Mouse (Mus musculus): ENCODE results near the gene Dmrtb1.

Dmrtb1 gene

DNA sequence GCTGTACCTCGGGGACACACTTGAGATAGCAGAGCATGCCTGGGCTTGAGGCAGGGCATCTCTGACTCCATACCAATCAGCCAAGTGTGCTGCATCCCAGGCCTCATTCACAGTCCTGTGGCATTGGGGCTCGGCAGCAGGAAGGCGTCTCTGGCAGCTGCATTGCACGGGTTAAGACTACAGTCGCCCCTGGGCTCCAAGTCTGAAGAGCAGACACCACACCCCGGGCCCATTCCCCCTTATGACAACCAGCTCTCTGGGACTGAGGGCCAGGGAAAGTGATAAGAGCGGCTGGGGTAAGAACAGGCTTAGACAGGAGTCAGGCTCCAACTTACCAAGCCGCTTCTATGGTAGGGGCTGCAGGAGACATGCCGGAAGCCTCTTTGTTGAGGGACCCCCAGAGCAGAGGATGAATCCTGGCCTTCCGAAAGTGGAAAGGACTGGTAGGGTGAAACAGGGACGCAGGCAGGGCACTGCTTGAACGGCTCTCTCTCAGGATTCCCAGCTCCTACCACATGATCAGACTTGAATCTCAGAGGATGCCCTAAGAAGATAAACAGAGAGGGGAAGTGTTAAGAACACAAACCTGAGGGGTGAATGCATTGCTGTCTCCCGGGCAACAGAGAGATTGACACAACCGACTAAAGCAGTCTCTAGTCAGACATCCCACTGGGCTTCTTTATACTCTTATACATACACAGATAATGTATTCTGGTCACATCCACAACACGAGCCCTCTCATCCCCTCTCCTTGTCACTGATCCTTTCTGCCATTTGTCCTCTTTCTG, 3.5 kb downstream of the Dmrtb1 start:
- DNase-seq = peak; percentile 40

DNA sequence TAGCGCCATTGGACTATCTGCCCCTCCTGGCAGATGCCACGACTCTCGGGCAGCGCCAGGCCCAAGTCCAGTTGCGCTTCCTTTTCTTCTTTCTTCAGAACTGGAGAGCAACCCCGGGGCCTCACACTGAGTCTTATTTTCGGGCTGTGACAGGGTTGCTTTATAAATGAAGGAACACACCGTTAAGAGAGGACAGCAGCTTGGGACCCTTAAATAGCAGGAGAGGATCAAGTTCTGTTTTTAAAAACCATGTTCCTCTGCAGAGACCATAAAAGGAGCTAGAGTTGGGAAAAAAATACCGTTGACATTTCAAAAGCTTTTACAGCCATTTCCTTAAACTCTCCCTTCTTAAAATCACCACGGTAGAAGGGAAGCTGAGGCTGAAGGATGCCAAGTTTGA, 8.4 kb downstream of the Dmrtb1 start:
- DNase-seq = no peak

DNA sequence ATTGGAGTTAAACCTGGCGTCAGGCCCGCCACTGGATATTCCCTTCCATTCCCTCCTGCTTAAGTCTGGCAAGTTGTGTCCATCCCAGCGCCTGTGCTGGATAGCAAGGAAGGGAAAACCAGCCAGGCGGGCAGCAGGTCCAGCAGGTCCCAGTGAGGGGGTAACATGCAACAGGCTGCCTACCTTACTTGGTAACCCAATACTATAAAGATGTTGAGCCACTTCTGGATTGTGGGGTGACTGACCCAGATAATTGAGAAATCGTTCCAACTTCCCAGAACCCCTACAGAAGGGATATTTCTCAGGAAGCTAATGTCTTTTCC, 9.7 kb downstream of the Dmrtb1 start:
- DNase-seq = no peak

DNA sequence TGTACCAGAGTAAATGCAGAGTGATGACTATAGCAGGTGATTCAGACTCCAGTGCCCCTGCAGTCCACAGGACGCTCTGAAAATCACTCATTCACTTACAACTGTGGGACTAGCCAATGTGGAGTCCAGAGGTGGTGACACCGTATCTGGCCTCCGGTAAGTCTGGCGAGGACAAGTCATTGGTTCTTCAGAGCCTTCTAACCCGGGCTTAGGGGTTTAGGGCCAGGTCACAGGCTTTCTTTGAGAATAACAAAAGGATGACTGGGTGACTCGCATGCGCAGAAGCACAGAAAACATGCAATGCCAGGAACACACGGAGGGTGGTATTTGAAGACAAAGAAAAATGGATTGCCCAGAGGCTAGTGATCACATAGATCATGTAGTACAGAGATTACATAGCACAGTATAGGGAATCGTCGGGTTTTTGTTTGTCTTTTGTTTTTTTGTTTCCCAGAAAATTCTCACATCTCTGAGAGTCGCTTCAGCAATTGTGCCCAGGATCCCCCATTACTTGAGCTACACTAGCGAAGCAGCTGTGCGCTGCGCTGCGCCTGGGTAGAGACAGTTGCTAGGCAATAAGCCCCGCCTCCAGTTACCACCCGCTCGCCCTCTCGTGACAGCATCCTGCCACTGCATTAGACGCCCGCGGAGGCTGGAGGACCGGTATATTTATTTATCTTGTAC, 10.2 kb downstream of the Dmrtb1 start:
- peak; percentile 94 for DNase-seq

DNA sequence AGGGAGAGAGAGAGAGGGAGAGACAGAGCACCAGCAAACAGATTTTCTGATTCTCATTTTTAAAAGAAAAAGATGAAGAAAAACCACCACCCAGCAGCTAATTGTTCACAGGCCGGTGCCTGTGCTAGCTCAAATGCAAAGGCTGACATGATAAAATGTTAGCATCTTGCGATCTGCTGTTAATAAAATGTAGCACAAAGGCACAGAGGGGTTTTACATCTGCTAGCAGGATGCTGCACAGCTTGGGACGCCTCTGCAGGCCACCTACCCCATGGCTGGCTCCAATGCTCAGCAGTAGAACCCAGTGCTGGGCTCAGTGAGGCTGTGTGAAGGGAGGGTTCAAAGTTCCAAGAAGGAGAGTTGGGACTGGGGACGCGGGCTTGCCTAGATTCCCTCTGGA, 13.3 kb downstream of the Dmrtb1 start:
- DNase-seq = no peak

DNA sequence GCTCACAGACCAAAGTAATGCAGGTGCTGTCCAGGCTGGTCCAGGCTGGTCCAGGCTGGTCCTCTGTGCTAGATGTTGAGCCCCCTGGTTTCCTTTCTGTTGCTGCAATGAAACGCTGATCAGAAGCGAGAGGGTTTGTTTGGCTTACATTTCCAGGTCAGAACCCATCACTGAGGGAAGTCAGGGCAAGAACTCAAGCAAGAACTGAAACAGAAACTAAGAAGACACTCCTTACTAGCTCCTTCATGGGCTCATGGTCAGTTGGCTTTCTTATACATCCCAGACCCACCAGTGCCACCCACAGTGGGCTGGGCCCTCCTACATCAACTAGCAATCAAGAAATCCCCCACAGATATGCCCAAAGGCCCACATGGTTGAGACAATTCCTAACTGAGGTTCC, 15.5 kb downstream of the Dmrtb1 start:
- no peak for DNase-seq

DNA sequence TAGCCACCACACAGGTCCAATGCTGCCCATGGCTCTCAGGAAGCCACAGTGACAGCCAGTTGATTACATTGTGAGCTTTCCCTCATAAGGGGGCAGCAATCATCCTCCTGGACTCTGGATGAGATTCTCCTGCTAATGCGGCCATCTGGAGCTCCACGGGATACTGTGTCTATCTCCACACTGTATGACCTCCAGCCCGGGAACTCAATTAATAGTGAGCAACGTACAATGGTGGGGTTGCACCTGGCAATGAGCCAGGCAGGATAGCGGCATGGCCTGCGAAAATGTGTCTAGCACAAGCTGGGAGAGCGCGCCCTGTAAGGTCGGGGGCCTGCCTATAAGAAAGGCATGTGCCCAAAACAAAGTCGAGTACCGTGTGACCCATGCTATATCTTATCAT, 23.4 kb downstream of the Dmrtb1 start:
- peak; percentile 67 for DNase-seq

DNA sequence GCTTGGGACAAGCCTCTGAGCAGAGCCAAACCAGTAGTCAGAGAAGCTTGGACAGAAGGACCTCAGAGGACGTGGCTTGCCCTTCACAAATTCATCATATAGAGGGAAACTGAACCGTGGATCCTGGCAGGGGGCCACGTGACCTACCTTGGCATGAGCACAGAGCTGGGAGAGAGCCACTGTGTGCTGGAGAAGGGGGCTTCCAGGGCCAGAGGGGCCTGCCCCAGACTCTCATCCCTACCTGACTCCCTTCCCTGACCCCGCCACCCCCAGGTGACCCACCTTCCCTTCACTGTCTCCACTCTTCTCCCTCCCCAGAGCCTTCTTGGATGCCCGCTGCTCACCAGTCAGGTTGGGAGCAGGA, 30.8 kb downstream of the Dmrtb1 start:
- no peak for DNase-seq

DNA sequence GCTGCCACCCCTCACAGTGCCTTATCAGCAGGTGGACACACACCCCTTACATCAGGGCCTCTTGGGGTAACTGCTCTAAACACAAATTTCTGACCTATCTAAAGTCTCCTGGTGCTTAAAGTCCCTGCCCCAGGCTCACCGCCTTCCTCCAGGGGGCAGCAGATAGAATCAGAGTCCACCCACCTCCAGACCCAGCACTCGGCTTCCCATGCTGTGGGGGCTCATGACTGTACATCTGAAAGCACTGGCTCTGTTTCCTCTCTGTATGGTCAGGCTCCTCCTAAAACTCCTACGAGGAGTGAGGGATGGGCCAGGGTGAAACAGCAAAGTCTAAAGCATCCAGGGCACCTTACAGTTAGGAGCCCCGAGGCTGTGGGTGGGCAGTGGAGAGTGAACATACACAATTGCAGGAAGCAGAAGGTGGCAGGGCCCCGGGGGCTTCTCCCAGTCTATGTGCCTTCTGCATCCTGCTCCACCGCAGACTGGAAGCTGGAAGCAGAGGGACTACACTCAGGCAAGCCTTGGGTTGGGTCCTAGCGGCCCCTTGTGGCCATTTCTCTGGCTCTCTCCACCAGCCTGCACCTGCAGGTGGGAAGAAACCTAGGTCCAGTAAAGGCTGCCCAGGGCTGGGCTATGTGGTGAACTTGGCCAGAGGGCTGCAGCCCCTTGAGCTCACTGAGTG, 31.3 kb downstream of the Dmrtb1 start:
- peak; percentile 89 for DNase-seq

DNA sequence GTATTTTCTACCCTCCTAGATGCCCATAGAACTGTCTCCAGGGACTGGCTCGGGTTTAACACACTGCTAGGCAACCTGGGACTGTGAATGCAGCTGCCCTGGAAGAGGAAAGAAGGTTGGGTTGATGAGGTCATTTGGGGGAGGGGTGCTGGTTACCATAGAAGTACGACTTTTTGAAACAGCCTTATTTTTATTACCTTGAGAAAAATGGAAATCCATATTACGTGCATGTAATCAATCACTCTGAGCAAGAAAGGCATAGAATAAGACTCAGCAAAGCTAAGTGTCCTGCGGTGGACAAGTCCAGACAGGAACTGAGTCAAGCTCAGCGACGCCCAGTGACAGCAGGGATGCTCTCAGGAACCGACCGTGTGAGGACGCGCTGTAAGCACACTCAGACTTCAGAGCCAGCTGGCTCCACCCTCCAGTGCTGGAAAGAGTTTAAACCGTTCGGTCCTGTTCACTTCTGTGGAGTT, 33.0 kb downstream of the Dmrtb1 start:
- DNase-seq = peak; percentile 42

DNA sequence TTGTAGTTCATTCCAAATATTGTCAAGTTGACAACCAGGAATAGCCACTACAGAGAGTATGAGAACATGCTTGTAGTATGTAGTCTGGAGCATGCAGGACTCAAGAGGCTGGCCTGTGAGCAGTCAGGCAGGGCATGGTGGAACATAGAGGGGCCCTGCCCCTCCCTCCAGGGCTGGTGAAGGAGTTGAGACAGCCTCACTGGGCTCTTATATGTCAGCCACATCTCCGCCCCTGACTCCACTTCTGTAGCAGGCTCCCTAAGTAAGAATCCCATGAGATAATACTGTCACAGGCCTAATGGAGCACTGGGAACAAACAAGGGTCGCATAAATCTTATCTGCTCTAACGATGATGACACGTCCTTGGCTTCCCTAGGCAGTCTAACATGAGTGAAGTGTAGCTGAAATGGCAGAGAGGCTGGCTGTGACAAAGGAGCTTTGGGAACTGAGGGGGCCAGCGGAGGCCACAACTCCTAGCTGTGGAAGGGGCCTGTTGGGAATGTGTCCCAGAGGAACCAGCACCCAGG, 35.0 kb downstream of the Dmrtb1 start:
- no peak for DNase-seq

DNA sequence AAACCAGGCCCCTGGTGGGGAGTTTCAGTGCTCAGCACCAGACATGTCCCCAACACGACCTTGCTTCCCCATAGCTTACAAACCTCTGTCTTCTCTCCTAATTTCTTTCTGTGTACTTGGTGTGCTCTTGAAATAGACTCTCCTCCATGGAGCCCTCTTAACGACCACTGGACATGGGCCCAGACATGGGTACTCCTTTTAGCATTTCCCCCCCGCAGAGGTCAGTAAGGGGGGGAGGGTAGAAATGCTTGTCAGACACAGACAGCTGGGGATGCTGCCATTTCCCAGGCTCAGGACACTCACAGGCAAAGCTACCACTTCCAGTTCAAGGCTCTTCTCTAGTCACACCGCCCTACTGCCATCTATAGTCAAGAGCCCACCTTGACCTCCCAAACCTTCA, 42.4 kb downstream of the Dmrtb1 start:
- DNase-seq = no peak

DNA sequence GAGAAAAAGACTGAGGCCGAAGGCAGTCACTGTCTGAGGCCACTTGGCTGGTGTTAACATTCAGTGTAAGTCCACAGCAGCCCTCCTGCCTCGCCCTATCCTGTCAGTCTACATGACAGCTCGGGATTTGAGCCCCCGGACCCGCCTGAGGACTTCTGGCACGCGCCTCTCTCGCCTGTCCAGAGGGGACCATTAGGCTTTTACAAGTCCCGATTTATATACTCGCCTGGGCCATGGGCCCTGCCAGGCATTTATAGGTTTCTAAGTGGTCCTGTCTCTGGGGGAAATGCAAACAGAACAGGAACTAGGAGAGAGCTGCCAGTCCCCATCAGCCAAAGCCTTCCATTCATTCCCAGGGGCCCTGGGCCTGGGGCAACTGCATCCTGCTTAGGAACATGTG, 45.7 kb downstream of the Dmrtb1 start:
- DNase-seq = no peak

DNA sequence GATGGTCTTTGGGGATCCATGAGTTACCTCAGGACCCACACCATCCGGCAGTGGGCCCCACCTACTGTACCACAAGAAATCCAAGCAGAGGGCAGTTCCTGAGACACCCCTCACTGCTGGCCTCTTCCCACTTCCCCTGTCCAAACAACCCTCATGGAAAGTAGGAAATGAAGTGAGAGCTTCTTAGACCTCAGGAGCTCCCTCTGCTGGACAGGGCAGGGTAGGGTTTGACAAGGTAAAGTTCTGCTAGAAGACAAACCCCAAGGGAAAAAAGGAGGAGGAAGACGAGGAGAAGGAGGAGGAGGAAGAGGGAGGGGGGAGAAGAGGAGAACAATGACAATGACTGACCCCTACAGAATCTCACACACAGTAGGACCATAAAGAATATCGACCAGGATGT, 46.4 kb downstream of the Dmrtb1 start:
- DNase-seq = peak; percentile 56

DNA sequence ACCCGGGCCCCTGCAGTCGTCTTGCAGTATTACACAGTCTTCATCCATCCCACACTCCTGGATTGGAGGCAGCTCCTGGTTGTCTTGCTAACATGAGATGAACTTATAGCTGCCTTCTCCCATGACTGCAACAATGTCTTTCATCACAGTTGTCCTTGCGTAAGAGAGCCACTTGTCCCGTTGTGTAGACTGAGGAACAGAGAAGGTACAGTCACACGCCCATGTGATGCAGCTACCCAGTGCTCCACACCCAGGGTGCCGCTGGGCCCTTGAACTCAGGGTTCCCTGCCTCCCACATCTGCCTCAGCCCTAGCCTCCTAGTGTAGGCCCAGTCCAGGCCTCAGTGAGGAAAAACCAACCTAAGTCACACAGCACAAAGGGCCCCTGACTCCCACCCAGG, 47.9 kb downstream of the Dmrtb1 start:
- DNase-seq = no peak

DNA sequence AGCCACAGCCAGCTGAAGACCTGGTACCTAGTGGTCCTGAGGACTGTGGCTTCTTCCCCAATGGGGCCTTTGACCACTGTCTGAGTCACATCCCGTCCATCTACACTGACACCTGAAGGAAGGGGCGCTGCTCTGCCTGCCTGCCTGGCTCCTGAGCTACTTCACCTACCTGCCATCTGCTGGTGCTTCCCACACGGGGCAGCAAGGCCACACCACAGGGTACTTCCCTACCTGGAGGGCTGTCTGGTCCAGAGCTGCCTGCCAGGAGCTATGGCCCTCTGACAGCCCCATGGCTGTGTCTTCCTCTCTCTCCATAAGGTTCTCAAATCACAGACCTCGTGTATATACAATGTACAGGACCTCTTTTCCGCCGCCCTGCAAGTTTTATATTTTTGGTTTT, 49.4 kb downstream of the Dmrtb1 start:
- no peak for DNase-seq

DNA sequence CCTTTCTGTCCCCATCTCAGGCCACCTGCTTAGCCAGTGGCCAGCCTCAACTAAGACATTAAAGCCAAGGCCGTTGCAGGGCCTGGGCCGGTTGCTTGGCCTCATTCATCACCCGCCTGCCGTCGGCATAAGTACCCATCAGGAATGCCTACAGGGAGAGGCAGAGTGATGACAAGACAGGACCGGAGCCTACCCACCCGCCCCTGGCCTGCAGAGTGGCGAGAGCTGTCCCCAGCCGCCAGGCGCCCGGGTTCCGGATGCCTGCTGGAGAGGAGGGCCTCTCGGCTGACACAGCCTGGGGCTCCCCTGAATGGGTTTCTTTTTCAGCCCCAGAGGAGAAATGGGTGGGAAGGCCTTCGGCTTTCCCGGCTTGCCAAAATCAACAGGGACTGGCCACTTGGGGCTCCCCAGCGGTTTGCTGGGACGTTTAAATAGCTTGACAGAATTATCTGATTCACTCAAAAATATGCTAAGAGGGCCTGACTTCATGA, 55.1 kb downstream of the Dmrtb1 start:
- no peak for DNase-seq

DNA sequence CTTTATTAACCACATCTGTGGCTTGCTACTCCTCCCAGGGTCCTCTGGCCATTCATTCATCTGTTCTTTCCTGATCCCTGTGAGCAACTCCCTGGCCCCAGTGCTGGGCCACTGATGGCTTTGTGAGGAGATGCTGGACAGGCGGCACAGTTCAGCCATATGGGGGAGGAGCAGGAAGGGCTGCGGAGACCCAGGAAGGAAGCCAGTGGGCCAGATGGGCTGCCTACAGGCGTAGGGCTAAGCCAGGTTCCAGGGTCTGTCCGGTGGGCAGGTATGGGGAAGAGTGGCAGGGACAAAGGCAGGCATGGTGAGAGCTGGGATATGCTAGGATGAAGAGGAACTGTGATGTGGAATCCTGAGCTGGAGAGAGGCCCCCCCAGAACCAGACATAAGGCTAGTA, 55.8 kb downstream of the Dmrtb1 start:
- no peak for DNase-seq
